Mouse (Mus musculus) kidney, adult 2 months (tissue): Measurements from ENCODE around the gene Rerg.

Experiments
- CTCF ChIP-seq: fragments of 200-500 bp; conservative IDR thresholded peaks from 2 replicates; pipeline ENCODE4 v1.5.1; 2011; ENCODE audit warnings: low read depth, mild to moderate bottlenecking, control low read depth, low read length, moderate library complexity, mixed read lengths; ENCODE audit not compliant: insufficient read depth, insufficient read length
- POLR2A ChIP-seq: fragments of 200-500 bp; IDR thresholded peaks from one replicate; pipeline ENCODE4 v1.6.1; 2011; ENCODE audit warnings: low read depth, low read length, control low read depth

DNA sequence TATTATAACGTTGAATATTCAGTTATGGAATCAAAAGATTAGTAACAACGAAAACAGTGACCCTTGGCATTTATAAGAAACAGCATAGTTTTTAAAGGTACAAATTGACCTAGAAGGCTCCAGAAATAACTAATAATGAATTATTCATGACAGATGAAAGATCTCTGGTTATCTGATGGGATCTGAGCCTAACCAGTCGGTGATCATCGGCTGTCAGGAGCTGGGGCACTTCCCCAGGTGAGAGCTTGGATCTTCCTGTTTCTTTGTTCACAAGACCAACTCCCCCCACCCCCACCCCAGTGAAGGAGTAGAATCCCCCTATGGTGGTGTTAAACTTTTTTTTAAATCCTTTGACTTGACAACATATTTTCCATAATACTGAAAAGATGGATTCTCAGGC is 20.5 kb downstream of the Rerg start:
- TF ChIP-seq CTCF (no peak), POLR2A (no peak)
